Mouse (Mus musculus): ENCODE data around the gene Klhl13.

- TF ChIP-seq EP300 (optimal IDR thresholded peaks at IDR 0.05) (no peak), CTCF (IDR thresholded peaks at IDR 0.05; ENCODE audit: low read depth) (no peak)
Observed at GRCm38 (mm10) chrX:23364514-23365381, at the start of gene Klhl13.
